Mouse (Mus musculus): Measurements from ENCODE around the gene Pard3b.
"Not testable (repeated sequence)": the region's sequence is repeated elsewhere in the genome, so short reads cannot be mapped to it uniquely, and the experiment has no call there.

Pard3b gene

DNA sequence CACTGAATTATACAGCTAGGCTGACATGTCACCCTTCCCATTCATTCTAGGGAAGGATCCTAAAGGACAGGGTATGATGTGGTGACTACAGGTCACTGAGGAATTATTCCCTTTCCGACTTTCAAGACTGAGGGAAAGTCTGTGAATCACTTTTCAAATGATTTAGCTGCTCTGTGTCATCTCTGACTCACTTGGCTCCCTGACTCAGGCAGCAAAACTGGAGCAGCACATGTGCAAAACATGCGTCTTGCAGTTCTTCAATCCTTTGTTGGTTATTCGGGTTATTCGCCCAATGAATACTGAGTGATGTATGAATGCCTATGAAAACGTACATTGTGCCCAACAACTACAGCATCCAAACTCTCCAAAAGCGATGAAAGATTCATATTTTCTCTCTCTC is 912.9 kb downstream of the Pard3b start:
- in situ Hi-C loops (cut with MboI; ENCODE audit: unreplicated experiment in 2 of 2): no loop called here

DNA sequence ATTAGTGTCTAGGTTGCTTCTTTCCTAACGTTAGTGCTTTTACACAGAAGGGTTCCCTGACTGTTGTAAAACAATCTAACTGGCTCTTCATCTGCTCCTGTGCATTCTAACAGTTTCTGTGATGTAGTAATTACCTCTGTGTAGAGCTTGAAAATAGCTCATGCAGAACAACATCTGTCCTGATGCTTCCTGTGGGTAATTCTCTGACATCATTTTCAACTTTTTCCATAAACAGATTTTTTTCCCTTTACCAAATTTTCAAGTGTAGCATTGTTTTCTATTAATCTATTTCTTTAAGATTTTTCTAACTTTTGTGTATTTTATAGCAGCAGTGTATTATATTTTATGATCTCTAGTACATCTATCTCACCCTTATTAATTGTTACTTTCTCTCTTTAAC is 917.2 kb downstream of the Pard3b start:
- in situ Hi-C loops (cut with MboI; ENCODE audit: unreplicated experiment in 2 of 2): no loop called here

DNA sequence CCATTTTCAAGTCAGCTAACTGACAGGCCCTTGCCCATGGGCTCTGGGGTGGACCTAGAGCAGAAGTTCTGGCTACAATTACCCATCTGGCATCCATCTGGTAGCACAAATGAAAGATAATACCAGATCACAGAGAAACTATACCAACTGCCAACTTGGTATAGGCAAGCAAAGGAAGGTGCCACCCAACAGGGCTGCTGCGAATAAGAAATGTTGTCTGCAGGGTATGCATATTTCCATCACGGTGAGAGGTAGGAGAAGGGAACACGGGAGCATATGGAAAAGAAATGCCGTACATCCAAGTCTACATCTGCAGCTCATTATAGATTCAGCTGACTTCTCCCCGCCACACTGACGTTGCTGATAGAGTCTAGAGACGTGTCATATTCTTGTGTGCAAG is 924.4 kb downstream of the Pard3b start:
- in situ Hi-C loops (cut with MboI; ENCODE audit: unreplicated experiment in 2 of 2): no loop called here

DNA sequence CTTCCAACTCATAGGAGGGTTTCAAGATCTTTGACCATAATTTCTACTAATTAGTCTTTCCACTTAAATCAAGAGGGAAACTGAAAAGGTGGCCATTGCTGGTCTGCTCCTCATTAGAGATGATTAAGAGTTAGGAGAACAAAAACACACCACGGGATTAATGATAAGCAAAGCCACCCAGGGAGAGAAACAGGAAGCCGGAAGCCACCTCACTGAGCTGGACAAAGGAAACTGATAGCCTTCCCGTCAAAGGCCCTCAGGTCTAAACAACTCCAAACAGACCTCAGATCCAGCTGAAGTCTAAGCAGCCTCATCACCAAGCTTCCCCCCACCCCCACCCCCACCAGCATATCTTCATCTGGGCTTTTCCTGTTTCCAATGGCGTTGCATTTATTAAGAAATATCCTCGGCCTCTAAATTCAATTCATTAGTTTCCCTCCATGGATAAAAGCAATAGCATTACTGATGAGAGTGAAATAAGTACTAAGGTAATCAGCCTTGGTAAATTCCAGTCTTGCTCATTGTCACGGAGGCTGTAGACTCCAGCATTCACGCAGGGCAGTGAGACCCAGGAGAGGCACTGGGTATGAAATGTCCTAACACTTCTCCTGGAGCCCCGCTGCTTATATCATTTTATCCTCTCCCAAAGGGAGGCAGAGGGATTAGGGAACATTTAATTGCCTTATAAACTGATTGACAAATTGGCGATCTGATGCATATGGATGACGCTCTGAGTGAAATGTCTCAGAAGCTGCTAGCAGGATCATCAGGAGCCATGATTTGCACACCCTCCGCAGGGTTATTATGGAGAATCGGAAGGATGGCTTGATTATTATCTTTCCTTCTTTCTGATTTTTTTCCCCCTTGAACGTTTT is 925.9 kb downstream of the Pard3b start:
- in situ Hi-C loops (cut with MboI; ENCODE audit: unreplicated experiment in 2 of 2): no loop called here

DNA sequence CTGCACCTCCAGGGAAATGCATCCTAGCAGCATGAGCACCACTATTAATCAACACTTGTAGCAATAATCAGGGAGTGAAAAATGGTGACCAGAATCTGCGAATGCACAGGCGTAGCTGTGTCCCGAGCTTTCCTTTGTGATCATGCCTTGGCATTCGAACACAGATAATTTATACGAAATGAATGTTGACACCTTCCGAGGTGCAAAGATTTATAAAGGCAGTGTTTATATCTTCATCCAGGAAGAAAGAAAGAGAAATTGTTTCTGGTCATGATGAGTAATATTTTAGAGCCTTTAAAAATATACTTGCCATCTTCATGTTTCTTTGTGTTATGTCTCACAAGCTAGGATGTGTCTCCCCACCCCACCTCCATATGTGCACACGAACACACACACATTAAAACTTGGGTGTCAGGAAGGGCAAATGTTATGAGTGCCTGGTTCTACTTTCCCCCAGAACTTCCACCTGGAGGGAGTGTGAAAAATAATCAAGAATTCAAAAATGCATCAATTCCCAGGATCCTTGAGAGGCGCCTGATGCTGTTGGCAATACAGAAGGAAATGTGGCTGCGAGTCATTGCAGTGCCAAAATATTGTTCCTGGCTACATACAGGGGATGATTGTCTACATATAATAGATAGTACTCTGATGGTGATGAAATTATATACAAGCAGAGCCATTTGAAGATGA is 926.6 kb downstream of the Pard3b start:
- in situ Hi-C loops (cut with MboI; ENCODE audit: unreplicated experiment in 2 of 2): no loop called here

DNA sequence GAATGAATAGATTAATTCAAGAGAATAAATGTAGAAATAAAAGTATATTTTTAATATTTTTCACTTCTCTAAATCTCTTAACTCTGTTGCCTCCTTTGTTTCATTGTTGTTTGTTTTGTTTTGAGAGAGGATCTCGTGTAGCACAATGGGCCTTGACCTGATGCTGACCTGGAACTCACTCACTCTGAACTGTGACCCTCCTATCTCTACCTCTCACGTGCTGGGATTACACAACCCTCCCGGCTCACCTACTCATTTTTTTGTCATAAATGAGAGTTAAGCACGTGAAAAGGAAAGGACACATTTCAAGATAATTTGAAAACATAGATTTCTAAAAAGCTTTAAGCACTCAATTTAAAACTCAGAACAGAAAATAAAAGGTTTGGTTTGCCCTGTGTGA is 928.0 kb downstream of the Pard3b start:
- in situ Hi-C loops (cut with MboI; ENCODE audit: unreplicated experiment in 2 of 2): no loop called here

DNA sequence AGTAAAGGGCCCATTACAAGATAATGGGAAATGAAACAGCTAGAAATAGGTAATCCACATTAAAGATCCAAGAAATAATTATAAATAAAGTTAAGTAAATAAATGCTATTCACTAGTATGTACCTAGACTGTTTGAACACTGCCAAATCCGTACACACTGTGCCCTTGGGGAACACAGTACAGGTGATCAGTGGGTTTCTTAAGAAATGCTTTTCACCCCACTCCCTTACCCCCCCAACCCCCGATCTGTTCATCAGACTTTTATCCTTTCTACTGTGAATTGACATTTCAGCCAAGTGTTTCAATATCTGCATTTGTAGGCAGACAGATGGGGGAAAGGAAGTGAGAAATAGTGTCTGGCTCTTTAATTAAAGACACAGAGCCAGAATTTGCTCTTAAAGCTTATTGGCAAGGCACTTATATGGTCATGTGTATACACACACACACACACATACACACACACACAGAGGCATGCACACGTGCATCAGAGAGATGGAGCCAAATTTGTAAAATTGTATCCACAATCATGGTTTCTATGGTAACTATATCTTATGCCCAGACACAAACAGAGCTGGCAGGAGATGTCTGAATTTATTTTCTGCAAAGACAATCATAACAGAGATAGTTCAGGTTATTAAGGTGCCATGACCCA is 938.4 kb downstream of the Pard3b start:
- in situ Hi-C loops (cut with MboI; ENCODE audit: unreplicated experiment in 2 of 2): no loop called here

DNA sequence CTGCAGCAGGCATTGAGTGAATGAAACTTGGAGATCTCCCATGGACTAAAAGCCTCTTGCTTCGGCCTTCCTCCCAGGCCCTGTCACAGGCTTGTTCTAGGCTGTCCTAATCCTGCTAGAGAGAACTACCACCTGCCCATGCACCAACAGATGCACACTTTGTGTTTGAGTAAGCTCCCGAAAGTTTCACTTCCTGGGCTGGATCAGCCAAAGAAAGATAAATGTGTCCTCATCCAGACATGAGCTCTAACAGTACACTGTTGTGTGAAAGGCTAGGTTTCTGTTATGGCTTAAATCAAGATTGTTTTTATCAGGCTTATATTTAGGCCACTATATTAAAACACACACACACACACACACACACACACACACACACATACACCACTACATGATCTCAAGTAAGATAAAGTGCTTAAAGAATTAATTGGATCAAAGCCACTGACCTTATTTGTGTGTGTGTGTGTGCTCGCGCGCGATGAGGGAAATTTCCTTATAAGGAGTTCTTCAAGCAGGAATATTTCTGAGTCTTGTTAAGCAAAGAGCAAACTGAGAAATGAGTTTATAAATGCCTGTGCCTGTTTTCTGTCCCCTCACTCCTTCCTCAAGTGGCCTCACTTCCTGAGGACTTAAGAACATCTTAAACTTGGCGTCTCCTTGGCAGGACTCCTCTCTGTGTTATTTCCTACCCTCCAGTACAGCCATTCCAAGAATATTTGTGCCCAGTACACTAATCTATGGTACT is 940.6 kb downstream of the Pard3b start:
- in situ Hi-C loops (cut with MboI; ENCODE audit: unreplicated experiment in 2 of 2): no loop called here

DNA sequence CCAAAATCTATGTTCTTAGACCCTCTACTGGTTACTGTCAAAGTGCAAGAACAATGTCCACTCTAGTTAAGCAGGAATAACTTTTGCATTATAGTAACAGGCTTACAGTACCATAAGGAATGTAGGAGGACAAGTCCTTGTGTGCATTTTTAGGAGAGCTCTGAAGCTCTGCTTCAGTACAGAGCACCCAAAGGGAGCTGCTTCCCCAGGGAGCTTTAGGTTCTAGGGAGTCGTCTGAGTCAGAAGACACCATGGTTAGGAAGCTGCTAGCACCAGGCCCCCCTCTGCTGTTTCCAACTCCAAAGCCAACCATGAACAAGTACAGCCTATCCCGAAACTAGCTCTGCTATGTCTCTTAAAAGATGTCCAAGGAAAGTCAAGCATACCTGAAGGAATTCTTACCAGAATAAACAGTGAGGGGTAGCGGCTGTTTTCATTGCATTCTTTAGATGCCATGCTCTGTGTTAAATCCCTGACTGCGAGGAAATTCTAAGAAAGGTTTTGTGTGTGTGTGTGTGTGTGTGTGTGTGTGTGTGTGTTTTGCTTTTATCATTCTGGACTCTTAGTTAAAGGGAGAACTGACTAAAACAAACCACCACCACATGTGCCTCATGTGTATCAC is 941.8 kb downstream of the Pard3b start:
- in situ Hi-C loops (cut with MboI; ENCODE audit: unreplicated experiment in 2 of 2): no loop called here

DNA sequence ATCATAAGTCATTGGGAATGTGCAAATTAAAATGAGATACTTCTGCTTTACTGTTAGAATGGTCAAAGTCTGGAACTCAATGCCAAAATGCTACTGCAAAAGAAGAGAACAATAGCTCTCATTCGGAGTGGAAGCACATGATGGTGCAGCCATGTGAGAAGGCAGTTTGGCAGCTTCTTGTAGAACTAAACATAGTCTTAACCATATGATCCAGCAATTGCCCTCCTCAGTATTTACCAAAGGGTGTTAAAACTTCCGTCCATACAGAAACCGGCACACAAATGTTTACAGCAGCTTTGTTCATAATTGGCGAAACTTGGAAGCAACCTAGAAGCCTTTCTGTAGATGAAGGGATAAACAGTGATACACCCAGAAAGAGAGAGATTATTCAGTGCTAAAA is 943.9 kb downstream of the Pard3b start:
- in situ Hi-C loops (cut with MboI; ENCODE audit: unreplicated experiment in 2 of 2): no loop called here

DNA sequence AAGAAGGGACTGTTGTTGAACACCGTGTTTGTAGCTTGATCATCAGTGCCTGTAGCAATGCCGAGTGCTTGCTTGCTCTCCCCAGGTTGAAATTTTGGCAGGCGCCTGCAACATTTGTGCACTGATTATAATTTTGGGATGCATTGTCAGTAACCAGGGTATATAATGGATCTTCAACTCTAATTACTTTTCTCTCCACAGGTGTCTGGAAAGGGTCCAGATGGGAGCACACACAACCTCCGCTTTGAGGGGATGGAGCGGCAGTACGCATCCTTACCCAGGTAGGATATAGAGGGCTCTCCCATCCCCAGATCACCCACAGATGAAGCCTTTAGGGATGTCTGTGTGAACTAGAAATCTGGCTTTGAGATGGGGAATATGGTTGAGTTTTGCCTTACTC is 948.9 kb downstream of the Pard3b start:
- in situ Hi-C loops (cut with MboI; ENCODE audit: unreplicated experiment in 2 of 2): no loop called here

DNA sequence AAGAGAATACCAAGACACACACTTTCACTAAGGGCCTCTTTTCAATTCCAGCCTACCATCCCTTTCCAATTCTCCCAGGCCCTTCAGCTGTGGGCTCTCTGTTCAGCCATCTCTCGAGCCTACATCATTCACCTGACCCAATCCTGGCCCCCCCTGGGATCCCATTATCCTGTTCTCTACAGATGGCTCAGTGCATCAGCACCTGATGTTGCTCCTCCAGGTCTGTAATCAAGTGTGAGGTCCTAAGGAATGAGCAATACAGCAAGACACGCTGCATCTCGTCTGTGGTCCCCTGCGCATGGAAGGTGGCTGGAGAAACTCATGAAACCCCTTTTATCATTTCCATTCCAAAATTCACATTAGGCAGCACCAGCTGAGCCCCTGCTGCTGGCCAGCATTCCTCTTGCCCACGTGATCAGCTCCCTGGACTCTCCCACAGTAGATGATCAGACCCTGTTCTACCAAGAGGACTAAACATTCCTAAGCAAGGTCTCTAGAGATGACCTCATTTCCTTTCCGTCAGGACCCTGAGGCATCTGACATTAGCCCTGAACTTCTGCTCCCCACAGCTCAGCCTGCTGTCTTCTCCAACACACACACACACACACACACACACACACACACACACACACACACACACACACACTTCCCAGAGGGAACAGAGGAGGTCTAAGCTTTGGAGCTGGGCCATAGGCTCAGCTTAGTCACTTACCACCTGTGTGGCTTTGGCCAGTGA is 952.8 kb downstream of the Pard3b start:
- in situ Hi-C loops (cut with MboI; ENCODE audit: unreplicated experiment in 2 of 2): no loop called here

DNA sequence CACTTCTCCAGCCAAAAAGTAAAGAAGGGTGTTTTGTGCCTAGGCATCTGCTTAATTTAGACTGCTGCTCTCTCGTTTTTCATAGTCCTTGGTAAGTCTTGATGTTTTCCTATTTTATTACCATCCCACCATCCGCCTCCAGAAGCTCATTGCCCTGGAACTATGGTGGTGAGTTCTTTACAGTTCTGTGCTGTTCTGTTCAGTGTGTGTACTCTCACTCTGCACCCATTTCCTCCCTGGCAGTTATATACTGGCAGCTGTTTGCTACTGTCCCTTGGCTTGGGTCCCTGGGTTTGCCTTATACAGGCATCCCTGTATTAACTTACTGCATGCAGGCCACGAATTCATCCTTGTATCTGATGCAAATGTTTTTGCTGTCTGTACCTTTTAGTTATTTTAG is 956.8 kb downstream of the Pard3b start:
- in situ Hi-C loops (cut with MboI; ENCODE audit: unreplicated experiment in 2 of 2): no loop called here

DNA sequence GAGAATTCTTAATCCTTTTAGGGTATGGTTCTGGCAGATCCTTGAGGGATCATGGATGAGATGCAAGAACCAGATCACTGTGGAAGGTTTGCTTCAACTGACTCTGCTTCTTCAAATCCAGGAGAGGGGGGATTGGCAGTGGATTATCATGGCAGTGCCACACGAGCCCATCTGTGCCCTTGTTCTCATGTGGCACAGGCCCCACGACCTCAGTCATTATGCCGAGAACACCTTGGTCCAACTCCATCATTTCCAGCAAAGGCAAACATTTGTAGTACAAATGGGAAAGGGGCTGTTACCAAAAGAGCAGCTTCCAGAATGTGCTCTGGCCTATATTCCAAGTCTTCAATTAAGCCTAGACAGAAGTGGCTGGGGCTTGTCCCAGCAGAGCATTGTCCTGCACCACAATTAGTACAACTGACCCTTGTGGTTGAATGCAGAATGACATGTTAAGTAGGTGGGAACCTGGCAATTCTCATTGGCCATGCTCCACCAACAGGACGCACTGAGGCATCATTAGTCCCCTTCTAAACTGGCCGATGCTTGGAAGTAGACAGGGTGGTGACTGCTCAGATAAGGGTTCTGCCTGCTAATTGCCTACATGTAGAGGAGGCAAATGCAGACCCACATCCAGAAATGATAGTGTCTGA is 959.3 kb downstream of the Pard3b start:
- in situ Hi-C loops (cut with MboI; ENCODE audit: unreplicated experiment in 2 of 2): no loop called here

DNA sequence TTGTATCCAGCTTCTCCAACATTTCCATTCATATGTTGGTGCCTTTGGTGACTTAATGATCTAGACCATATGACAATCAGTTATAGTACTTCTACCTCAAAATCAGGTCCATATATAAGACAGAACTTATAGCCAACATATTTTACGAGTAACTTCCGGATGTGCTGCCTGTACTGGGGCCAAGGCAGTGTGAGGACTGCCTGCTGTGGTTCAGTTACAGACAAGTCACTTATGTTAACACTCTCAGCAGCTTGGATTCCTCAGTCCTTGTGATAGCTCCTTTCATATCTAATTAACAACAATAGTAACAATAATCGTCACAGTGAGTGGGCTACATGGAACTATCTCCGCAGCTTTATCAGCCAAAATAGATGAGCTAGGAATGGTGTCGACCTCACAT is 959.9 kb downstream of the Pard3b start:
- in situ Hi-C loops (cut with MboI; ENCODE audit: unreplicated experiment in 2 of 2): no loop called here

DNA sequence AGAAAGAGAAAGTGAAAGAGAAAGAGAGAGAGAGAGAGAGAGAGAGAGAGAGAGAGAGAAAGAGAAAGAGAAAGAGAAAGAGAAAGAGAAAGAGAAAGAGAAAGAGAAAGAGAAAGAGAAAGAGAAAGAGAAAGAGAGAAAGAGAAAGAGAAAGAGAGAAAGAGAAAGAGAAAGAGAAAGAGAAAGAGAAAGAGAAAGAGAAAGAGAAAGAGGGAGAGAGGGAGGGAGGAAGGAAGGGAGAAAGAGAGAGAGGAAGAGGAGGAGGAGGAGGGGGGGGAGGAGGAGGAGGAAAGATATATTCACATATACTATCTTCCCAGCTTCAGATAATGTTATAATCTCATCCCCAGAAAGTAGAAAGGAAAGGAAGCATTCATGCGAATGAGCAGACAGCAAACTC is 966.0 kb downstream of the Pard3b start:
- in situ Hi-C loops (cut with MboI; ENCODE audit: unreplicated experiment in 2 of 2): not testable (repeated sequence)

DNA sequence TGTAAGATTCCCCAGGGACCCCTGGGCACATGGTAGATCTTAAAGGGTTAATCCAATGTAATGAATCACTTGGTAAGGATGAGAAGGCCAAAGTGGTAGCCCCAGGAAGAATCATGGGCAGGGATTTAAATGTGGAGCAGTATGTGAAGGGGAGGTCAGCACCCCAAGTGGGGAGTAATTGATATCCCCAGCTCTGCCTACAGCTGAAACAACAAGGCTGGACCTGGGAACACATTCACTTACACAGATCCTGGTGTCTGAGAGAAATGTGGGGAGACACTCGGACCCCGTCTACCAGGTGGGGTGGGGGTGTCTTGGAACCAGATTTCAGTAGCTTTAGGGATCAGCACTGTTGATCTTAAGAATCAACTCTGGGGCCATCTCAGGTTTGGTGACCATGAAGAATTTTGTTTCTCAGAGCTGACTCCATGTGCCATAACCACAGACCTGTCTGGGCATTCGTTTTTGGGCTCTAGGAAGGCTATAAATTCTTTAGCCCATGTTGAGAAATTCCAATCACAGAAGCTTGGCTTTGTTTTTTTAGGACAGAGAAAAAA is 979.6 kb downstream of the Pard3b start:
- in situ Hi-C loops (cut with MboI; ENCODE audit: unreplicated experiment in 2 of 2): no loop called here

DNA sequence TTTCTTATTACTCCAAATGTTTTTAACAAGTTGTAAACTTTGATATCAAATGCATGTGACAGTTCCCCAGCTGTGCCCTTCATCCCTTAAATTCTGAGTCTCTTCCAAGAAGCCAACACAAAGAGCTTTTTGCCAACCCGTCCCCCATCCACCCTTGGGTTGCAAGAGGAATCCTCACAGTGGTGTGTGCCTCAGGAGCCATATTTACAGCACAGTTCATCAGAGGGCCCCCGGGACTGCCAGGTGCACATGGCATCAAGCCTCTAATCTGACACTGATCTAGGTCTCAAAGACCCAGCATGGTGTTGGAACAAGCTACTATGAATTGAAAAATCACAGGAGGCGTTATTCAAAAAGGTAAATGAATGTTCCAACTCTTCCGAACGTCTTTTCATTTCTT is 980.8 kb downstream of the Pard3b start:
- in situ Hi-C loops (cut with MboI; ENCODE audit: unreplicated experiment in 2 of 2): no loop called here

DNA sequence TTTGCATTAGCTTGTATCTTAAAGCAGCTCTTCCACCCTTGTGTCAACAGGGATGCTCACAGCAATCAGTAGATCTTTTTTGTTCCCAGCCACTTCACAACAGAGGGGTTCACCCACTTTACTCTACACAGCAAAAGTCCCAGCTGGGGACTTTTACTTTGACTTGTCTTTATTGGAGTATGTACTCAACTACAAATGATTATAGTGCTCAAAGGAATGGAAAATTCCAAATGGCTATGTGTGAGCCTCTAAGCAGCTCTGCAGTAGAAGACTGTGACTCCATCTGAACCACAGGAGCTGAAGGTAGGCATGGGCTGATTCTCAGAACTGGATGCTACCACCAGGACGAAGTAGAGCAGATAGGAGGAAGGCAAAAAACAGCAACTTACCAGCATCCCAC is 983.8 kb downstream of the Pard3b start:
- in situ Hi-C loops (cut with MboI; ENCODE audit: unreplicated experiment in 2 of 2): no loop called here
